Mouse (Mus musculus) midbrain, embryonic 14.5 days (tissue): ENCODE measurements around the gene Cldn19. TPM values are rescaled to one million over a fixed set of nuclear protein-coding genes. Genes with fewer than 3 reads are reported as not detected.

Source experiments
- ATAC-seq: fragments of 200-750 bp; cut with Nextera tagmentation; 2 replicates; pipeline ENCODE4 v1.8.0; 2017; ENCODE audit warnings: moderate number of reproducible peaks, moderate library complexity; ENCODE audit not compliant: low FRiP score, low TSS enrichment
- DNase-seq: peaks from one replicate; pipeline ENCODE4 v3.0.0-alpha.2; 2015
- H3K27ac ChIP-seq: fragments of 300-500 bp; sonication (generic); replicated peaks from 2 replicates; pipeline ENCODE4 v1.5.1; 2014; ENCODE audit warnings: mild to moderate bottlenecking, low read depth, low read length, moderate library complexity
- H3K27me3 ChIP-seq: fragments of 300-500 bp; sonication (generic); 2 replicates; pipeline ENCODE4 v1.6.1; 2014; ENCODE audit warnings: low read length, control low read depth, mixed read lengths; ENCODE audit not compliant: control insufficient read depth, insufficient read depth
- H3K36me3 ChIP-seq: fragments of 300-500 bp; sonication (generic); 2 replicates; pipeline ENCODE4 v1.6.1; 2014; ENCODE audit warnings: low read length, control low read depth; ENCODE audit not compliant: control insufficient read depth, insufficient read depth
- H3K4me1 ChIP-seq: fragments of 300-500 bp; sonication (generic); 2 replicates; pipeline ENCODE4 v1.6.1; 2014; ENCODE audit warnings: mild to moderate bottlenecking, antibody characterized with exemption, low read length, control low read depth; ENCODE audit not compliant: control insufficient read depth, insufficient read depth
- H3K4me2 ChIP-seq: fragments of 300-500 bp; sonication (generic); 2 replicates; pipeline ENCODE4 v1.6.1; 2014; ENCODE audit warnings: mild to moderate bottlenecking, low read length, moderate library complexity
- H3K4me3 ChIP-seq: fragments of 300-500 bp; sonication (generic); replicated peaks from 2 replicates; pipeline ENCODE4 v1.5.1; 2014; ENCODE audit warnings: low read depth, low read length
- H3K9ac ChIP-seq: fragments of 300-500 bp; sonication (generic); replicated peaks from 2 replicates; pipeline ENCODE4 v1.6.1; 2014; ENCODE audit warnings: mild to moderate bottlenecking, low read length, moderate library complexity
- H3K9me3 ChIP-seq: fragments of 300-500 bp; sonication (generic); 2 replicates; pipeline ENCODE4 v1.6.1; 2016; ENCODE audit warnings: low read length, control low read depth, mixed read lengths; ENCODE audit not compliant: control insufficient read depth
- WGBS: fragments of 180-500 bp; shearing (Covaris S2); extraction: QIAGEN DNeasy Blood & Tissue Kit; methylation state at CpG from one replicate; pipeline ENCODE4 v1.1.7; 2014; 5-methylcytosine and 5-hydroxymethylcytosine counted together
- polyA plus RNA-seq: library from polyadenylated mRNA; unstranded; fragments of >200 nt; fragmentation: Nextera tagmentation; extraction: Ambion mirVana; gene quantifications from 2 replicates; pipeline ENCODE4 v1.2.1, GENCODE M21; 2014

Cldn19 gene
- polyA plus RNA-seq, 1 experiment from 2014 or later = 1.4 TPM

- Histone ChIP-seq H3K36me3 (peaks cover 10% of the 10 kb centered on the region; the same call in 1 of the 2 replicates), H3K27me3 (no peaks in the 10 kb centered on the region), H3K27ac (peak overlapping the region; percentile 53; the same call in 1 of the 2 replicates), H3K4me1 (peaks cover 15% of the 10 kb centered on the region; the same call in 1 of the 2 replicates), H3K4me3 (peak overlapping the region; percentile 83), H3K4me2 (peak overlapping the region; percentile 93), H3K9me3 (no peaks in the 10 kb centered on the region), H3K9ac (peak overlapping the region; percentile 65)
- DNase-seq (peak; percentile 78), ATAC-seq (no peak; the same call in 1 of the 2 replicates)
- under 1% methylated on average over 36 of the region's 36 CpGs for WGBS
These were observed 21.8 kb upstream of the Cldn19 start for GRCm38 (mm10) chr4:119233256-119233901.

GRCm38 (mm10) chr4:119234348-119234747 lies 20.9 kb upstream of the Cldn19 start:
- Histone ChIP-seq H3K9ac (no peak overlapping the region), H3K27me3 (no peaks in the 10 kb centered on the region), H3K36me3 (peaks cover 10% of the 10 kb centered on the region; the same call in 1 of the 2 replicates), H3K4me1 (peaks cover 16% of the 10 kb centered on the region; the same call in 1 of the 2 replicates), H3K9me3 (no peaks in the 10 kb centered on the region), H3K4me2 (peak overlapping the region; percentile 93), H3K4me3 (no peak overlapping the region), H3K27ac (no peak overlapping the region)
- ATAC-seq (no peak), DNase-seq (no peak)
- WGBS = 87% methylated on average over 3 of the region's 3 CpGs

- 70% methylated on average over 3 of the region's 3 CpGs for WGBS
- H3K27me3 ChIP-seq = no peaks in the 10 kb centered on the region
- H3K4me3 ChIP-seq = no peak overlapping the region
- H3K9ac ChIP-seq = no peak overlapping the region
- H3K27ac ChIP-seq = 0 out of 2 replicates have a peak overlapping the region, but pooled peaks have one; percentile 70
- H3K36me3 ChIP-seq = peaks cover 34% of the 10 kb centered on the region
- no peak overlapping the region for H3K4me2 ChIP-seq
- no peaks in the 10 kb centered on the region for H3K9me3 ChIP-seq
- no peak for DNase-seq
- no peak for ATAC-seq
- H3K4me1 ChIP-seq = peaks cover 11% of the 10 kb centered on the region; the same call in 1 of the 2 replicates
These were observed 16.6 kb upstream of the Cldn19 start for GRCm38 (mm10) chr4:119238661-119239060.

- WGBS = 36% methylated on average over 12 of the region's 12 CpGs
- peak; percentile 60; the same call in 1 of the 2 replicates for ATAC-seq
- H3K27me3 ChIP-seq = no peaks in the 10 kb centered on the region
- peak overlapping the region; percentile 16; the same call in 1 of the 2 replicates for H3K4me2 ChIP-seq
- no peaks in the 10 kb centered on the region for H3K9me3 ChIP-seq
- peaks cover 40% of the 10 kb centered on the region for H3K36me3 ChIP-seq
- H3K27ac ChIP-seq = peak overlapping the region; percentile 70
- peak; percentile 92 for DNase-seq
- H3K4me3 ChIP-seq = no peak overlapping the region
- peaks cover 6% of the 10 kb centered on the region; the same call in 1 of the 2 replicates for H3K4me1 ChIP-seq
- peak overlapping the region; percentile 32; the same call in 1 of the 2 replicates for H3K9ac ChIP-seq
These were observed 16.0 kb upstream of the Cldn19 start for GRCm38 (mm10) chr4:119239181-119239682.

- ATAC-seq (no peak), DNase-seq (peak; percentile 48)
- Histone ChIP-seq H3K4me2 (no peak overlapping the region), H3K4me3 (no peak overlapping the region), H3K27ac (no peak overlapping the region), H3K9ac (no peak overlapping the region), H3K27me3 (no peaks in the 10 kb centered on the region), H3K9me3 (no peaks in the 10 kb centered on the region), H3K4me1 (0 out of 2 replicates have a peak, but pooled peaks cover 4% of the 10 kb centered on the region), H3K36me3 (peaks cover 47% of the 10 kb centered on the region)
- WGBS = 92% methylated on average over 14 of the region's 14 CpGs
These were observed 13.6 kb upstream of the Cldn19 start for GRCm38 (mm10) chr4:119241664-119242063.

GRCm38 (mm10) chr4:119242571-119242970 lies 12.6 kb upstream of the Cldn19 start:
- ATAC-seq = no peak
- Histone ChIP-seq H3K9ac (no peak overlapping the region), H3K27ac (no peak overlapping the region), H3K9me3 (no peaks in the 10 kb centered on the region), H3K4me1 (0 out of 2 replicates have a peak, but pooled peaks cover 5% of the 10 kb centered on the region), H3K4me2 (no peak overlapping the region), H3K36me3 (peaks cover 46% of the 10 kb centered on the region), H3K27me3 (no peaks in the 10 kb centered on the region), H3K4me3 (no peak overlapping the region)
- WGBS = 93% methylated on average over 12 of the region's 12 CpGs
- no peak for DNase-seq

GRCm38 (mm10) chr4:119244468-119245240 lies 10.6 kb upstream of the Cldn19 start:
- Histone ChIP-seq H3K9me3 (no peaks in the 10 kb centered on the region), H3K27me3 (no peaks in the 10 kb centered on the region), H3K4me2 (no peak overlapping the region), H3K27ac (no peak overlapping the region), H3K4me1 (0 out of 2 replicates have a peak, but pooled peaks cover 3% of the 10 kb centered on the region), H3K36me3 (peaks cover 46% of the 10 kb centered on the region), H3K4me3 (no peak overlapping the region), H3K9ac (no peak overlapping the region)
- DNase-seq (no peak), ATAC-seq (no peak)
- 84% methylated on average over 22 of the region's 22 CpGs for WGBS

- Histone ChIP-seq H3K9ac (no peak overlapping the region), H3K27me3 (no peaks in the 10 kb centered on the region), H3K4me3 (no peak overlapping the region), H3K9me3 (no peaks in the 10 kb centered on the region), H3K27ac (no peak overlapping the region), H3K4me2 (no peak overlapping the region), H3K36me3 (peaks cover 46% of the 10 kb centered on the region), H3K4me1 (0 out of 2 replicates have a peak, but pooled peaks cover 3% of the 10 kb centered on the region)
- no peak for ATAC-seq
- 72% methylated on average over 7 of the region's 7 CpGs for WGBS
- DNase-seq = no peak
These were observed 9.7 kb upstream of the Cldn19 start for GRCm38 (mm10) chr4:119245556-119245955.
